Mouse (Mus musculus): ENCODE data around the gene Hes3. TPM values are rescaled to one million over a fixed set of nuclear protein-coding genes. Genes with fewer than 3 reads are reported as not detected.

Hes3 gene
- polyA plus RNA-seq, 1 experiment: not detected

DNA sequence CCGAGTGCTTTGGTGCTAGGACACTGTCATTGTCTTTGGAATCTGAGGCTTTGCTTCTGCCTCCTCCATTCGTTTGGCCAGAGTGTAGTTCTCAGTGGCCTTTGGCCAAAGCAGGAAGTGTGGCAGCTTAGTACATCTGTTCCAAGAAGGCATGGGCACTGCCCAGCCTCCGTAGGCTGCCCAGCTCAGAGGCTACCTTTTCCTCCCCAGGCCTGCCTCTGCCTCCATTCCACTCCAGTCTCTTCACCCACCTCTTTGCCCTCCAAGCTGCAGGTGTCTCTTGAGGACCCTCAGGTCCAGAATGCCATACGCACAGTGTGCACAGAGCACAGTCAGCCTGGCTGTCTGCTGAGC lies 27.3 kb downstream of the Hes3 start:
- Histone ChIP-seq H3K27ac (ENCODE audit: control insufficient read depth, insufficient read depth, low read depth, low read length, poor library complexity) (no peak overlapping the region), H3K4me1 (ENCODE audit: control insufficient read depth, insufficient read depth, low read length) (no peaks in the 10 kb centered on the region), H3K4me3 (replicated peaks; ENCODE audit: control insufficient read depth, low read depth, low read length) (no peak overlapping the region)
- TF ChIP-seq POLR2A (IDR thresholded peaks at IDR 0.05; ENCODE audit: borderline replicate concordance, control insufficient read depth, low read depth, low read length): no peak
- TF ChIP-seq CTCF (IDR thresholded peaks at IDR 0.05; ENCODE audit: control insufficient read depth, insufficient read depth, low read length): no peak
- WGBS: 71% methylated on average over 4 of the region's 4 CpGs

DNA sequence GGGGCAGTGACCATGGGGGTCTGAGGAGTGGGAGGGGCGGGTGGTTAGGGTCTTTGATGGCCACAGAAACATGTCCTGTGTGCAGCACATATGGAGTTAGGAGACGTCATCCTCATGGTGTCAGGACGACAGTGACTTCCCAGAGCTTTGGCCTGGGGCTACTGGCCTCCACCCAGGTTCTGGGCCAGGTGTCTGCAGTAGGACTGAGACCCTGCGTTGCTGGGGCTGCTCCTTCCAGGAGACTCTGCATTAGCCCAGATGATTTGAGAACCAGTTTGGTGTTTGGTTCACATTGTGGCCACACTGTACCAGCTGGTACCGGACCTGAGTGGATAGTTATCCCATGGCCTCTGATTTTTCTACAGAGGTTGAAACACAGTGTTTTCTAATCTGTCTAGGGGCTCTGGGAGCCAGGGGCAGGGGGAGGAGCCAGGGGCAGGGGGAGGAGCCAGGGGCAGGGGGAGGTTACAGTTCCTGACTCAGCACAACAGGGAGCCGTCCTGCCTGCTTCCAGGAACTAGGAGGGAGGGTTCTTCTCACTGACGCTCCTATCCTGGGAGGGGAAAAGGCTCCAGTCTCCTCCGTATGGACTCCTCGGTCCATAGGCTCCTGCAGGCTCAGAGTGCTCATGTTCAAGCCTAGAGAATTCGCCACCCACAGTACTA lies 27.8 kb downstream of the Hes3 start:
- no peak overlapping the region for H3K4me3 ChIP-seq (replicated peaks; ENCODE audit: control insufficient read depth, low read depth, low read length)
- TF ChIP-seq POLR2A (IDR thresholded peaks at IDR 0.05; ENCODE audit: borderline replicate concordance, control insufficient read depth, low read depth, low read length) (no peak), CTCF (IDR thresholded peaks at IDR 0.05; ENCODE audit: control insufficient read depth, insufficient read depth, low read length) (no peak)
- H3K27ac ChIP-seq (ENCODE audit: control insufficient read depth, insufficient read depth, low read depth, low read length, poor library complexity): no peak overlapping the region; the same call in 1 of the 2 replicates
- WGBS: 74% methylated on average over 10 of the region's 10 CpGs
- H3K4me1 ChIP-seq (ENCODE audit: control insufficient read depth, insufficient read depth, low read length): no peaks in the 10 kb centered on the region

DNA sequence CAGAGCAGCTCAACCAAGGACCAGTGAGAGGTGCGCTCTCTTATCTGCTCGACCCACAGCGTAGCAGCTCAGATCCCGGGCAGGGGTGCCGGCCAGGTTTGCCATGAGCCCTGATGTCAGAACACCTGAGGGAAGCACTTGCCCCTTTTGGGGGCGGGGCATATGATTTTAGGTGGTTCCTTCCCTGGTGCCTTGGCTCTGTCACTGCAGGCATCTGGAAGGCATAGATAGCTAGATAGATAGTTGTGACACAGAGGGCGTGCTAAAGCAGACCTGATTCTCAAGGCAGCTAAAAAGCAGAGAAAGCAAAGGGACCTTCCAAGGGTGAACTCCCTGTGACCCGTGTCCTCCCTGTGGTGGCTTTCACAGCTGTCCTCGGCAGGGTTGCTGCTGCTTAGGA lies 28.4 kb downstream of the Hes3 start:
- Histone ChIP-seq H3K27ac (ENCODE audit: control insufficient read depth, insufficient read depth, low read depth, low read length, poor library complexity) (no peak overlapping the region; the same call in 1 of the 2 replicates), H3K4me3 (replicated peaks; ENCODE audit: control insufficient read depth, low read depth, low read length) (no peak overlapping the region), H3K4me1 (ENCODE audit: control insufficient read depth, insufficient read depth, low read length) (no peaks in the 10 kb centered on the region)
- 72% methylated on average over 9 of the region's 9 CpGs for WGBS
- TF ChIP-seq CTCF (IDR thresholded peaks at IDR 0.05; ENCODE audit: control insufficient read depth, insufficient read depth, low read length) (no peak), POLR2A (IDR thresholded peaks at IDR 0.05; ENCODE audit: borderline replicate concordance, control insufficient read depth, low read depth, low read length) (no peak)

DNA sequence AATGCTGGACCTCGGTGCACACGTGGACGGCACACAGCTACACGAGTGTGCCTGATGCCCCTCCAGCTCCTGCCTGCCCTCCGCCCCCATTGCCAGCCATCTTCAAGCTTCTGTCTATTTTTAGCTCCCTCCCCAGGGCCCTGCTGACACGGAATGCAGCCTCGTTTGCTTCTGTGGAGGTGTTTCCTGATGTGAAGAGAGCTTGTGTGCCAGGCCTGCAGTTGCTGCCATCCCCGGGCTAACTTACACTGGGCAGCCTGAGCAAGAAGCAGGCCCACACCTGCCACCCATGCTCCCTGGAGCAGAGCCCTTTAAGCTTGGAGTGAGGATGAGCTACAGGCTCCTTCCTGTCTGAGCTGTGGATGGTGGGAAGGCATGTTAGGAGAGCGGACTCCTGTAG lies 29.3 kb downstream of the Hes3 start:
- H3K4me3 ChIP-seq (replicated peaks; ENCODE audit: control insufficient read depth, low read depth, low read length): no peak overlapping the region
- TF ChIP-seq POLR2A (IDR thresholded peaks at IDR 0.05; ENCODE audit: borderline replicate concordance, control insufficient read depth, low read depth, low read length) (no peak), CTCF (IDR thresholded peaks at IDR 0.05; ENCODE audit: control insufficient read depth, insufficient read depth, low read length) (no peak)
- no peaks in the 10 kb centered on the region for H3K4me1 ChIP-seq (ENCODE audit: control insufficient read depth, insufficient read depth, low read length)
- 74% methylated on average over 9 of the region's 9 CpGs for WGBS
- no peak overlapping the region; the same call in 1 of the 2 replicates for H3K27ac ChIP-seq (ENCODE audit: control insufficient read depth, insufficient read depth, low read depth, low read length, poor library complexity)

DNA sequence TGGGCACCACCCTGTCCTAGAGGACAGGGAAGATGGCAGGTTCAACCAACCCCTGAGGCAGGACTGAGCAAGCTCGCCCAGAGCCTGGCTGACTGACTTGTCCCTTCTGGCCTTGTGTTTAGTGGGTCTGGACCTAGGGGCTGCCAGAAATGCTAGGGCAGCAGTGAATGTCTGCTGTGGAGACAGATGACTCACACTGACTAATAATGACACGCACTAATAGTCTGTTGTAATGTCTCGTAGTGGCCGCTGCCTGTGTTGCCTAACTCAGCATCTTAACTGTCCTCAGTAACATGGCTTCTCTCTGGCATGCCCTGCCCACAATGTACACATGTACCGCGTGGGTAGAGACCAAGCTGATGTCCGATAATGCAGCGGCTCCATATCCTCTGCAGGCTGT lies 31.0 kb downstream of the Hes3 start:
- TF ChIP-seq CTCF (IDR thresholded peaks at IDR 0.05; ENCODE audit: control insufficient read depth, insufficient read depth, low read length) (no peak), POLR2A (IDR thresholded peaks at IDR 0.05; ENCODE audit: borderline replicate concordance, control insufficient read depth, low read depth, low read length) (no peak)
- H3K4me1 ChIP-seq (ENCODE audit: control insufficient read depth, insufficient read depth, low read length): no peaks in the 10 kb centered on the region
- H3K4me3 ChIP-seq (replicated peaks; ENCODE audit: control insufficient read depth, low read depth, low read length): no peak overlapping the region
- 70% methylated on average over 8 of the region's 8 CpGs for WGBS
- no peak overlapping the region for H3K27ac ChIP-seq (ENCODE audit: control insufficient read depth, insufficient read depth, low read depth, low read length, poor library complexity)

DNA sequence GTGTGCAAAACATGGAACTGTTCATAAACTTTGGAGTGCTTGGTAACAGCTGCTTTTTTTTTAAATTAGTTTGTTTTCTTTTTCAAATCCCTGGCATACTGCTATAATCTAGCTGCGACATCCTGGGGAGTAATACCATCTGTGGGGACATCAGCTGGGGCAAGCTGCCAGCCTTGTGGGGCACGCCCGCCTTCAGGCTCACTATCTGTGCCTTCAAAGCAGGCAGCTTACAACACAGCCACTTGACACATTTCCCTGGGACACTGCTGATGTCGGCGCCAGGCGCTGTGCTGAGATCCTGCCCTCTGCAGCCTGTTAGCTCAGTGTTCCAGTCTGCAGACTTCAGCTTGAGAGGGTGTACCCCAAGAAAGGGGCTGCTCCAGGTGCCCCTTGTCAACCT lies 34.4 kb downstream of the Hes3 start:
- Histone ChIP-seq H3K4me3 (replicated peaks; ENCODE audit: control insufficient read depth, low read depth, low read length) (no peak overlapping the region), H3K4me1 (ENCODE audit: control insufficient read depth, insufficient read depth, low read length) (no peaks in the 10 kb centered on the region), H3K27ac (ENCODE audit: control insufficient read depth, insufficient read depth, low read depth, low read length, poor library complexity) (peak overlapping the region; percentile 1; the same call in 1 of the 2 replicates)
- TF ChIP-seq POLR2A (IDR thresholded peaks at IDR 0.05; ENCODE audit: borderline replicate concordance, control insufficient read depth, low read depth, low read length) (no peak), CTCF (IDR thresholded peaks at IDR 0.05; ENCODE audit: control insufficient read depth, insufficient read depth, low read length) (no peak)
- 49% methylated on average over 6 of the region's 6 CpGs for WGBS

DNA sequence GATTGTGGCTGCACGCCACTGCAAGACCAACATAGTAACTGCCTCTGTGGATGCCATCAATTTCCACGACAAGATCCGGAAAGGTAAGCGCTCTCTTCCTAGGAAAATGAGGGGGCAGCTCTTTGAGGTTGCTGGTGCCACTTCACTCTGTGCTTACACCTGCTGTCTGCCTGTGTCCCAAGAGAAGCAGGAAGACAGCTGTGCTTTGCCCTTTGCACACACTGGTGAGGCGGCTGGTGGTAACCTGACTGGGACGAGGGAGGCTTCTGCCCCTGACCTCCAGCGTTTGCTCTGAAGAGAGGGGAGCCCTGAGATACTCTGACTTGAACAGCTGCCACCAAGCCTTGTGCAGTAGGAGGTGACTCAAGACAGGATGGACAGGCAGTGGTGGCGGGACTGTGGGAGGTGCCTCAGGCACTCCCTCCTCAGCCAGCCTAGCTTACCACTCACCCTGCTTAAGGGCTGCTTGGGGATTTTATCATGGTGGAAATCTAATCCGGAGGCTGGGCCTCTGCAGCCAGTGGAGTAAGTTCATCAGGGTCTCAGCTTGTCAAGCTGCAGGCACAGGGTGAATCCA lies 38.2 kb downstream of the Hes3 start:
- 79% methylated on average over 9 of the region's 9 CpGs for WGBS
- TF ChIP-seq CTCF (IDR thresholded peaks at IDR 0.05; ENCODE audit: control insufficient read depth, insufficient read depth, low read length) (no peak), POLR2A (IDR thresholded peaks at IDR 0.05; ENCODE audit: borderline replicate concordance, control insufficient read depth, low read depth, low read length) (no peak)
- Histone ChIP-seq H3K27ac (ENCODE audit: control insufficient read depth, insufficient read depth, low read depth, low read length, poor library complexity) (no peak overlapping the region), H3K4me3 (replicated peaks; ENCODE audit: control insufficient read depth, low read depth, low read length) (no peak overlapping the region), H3K4me1 (ENCODE audit: control insufficient read depth, insufficient read depth, low read length) (no peaks in the 10 kb centered on the region)

DNA sequence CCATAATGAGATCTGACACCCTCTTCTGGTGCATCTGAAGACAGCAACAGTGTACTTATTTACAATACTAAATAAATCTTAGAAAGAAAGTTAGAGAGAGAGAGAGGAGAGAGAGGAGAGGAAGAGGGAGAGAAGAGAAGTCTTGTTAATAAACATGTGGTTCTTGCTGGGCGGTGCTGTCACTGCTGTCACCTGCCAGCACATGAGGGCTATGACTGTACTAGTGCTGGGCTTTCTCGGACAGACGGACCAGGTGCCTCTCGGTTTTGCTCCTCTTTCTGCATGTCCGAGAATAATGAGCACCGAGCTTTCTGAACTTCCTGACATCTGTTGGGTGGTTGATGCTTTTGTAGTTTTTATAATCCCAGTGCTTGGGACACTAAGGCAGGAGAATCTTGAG lies 40.8 kb downstream of the Hes3 start:
- 86% methylated on average over 6 of the region's 6 CpGs for WGBS
- no peak overlapping the region for H3K4me3 ChIP-seq (replicated peaks; ENCODE audit: control insufficient read depth, low read depth, low read length)
- H3K4me1 ChIP-seq (ENCODE audit: control insufficient read depth, insufficient read depth, low read length): no peaks in the 10 kb centered on the region
- H3K27ac ChIP-seq (ENCODE audit: control insufficient read depth, insufficient read depth, low read depth, low read length, poor library complexity): no peak overlapping the region
- no peak for TF ChIP-seq POLR2A (IDR thresholded peaks at IDR 0.05; ENCODE audit: borderline replicate concordance, control insufficient read depth, low read depth, low read length)
- no peak for TF ChIP-seq CTCF (IDR thresholded peaks at IDR 0.05; ENCODE audit: control insufficient read depth, insufficient read depth, low read length)

Measured in bone marrow, adult 2 months (tissue).